ENCODE assay signal across 16 mouse cellular contexts in the genomic region with DNA sequence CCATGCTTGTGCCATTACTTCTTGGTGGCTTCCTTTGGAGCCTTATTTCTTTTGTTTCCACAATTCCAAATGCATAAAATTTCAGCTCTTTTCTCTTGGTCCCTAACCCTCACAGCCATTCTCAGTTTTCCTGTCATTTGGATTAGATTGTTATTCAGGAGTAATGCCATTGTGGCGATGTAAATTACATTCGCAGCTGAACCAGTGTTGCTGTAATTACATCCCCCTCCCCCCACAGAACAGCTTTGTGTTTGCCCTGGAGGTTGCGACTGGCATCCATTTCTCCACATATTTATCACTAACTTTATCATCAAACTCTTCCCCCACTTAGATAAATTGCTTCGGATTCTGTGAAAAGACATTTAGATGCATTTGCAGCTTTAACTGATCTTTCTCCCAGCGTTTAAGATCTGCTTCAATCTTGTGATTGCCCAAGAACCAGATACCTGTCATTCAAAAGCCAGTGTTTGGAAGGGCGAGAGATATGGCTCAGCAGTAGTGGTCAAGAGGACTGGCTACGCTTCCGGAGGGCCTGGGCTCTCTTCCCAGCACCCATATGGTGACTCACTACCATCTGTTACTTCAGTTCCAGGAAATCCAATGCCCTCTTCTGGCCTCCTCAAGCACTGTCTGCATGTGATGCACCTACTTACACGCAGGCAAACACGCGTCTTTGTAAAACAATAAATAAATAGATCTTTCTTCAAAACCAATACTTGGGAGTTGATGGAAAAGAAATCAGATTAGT. TPM values are rescaled to one million over a fixed set of nuclear protein-coding genes. Genes with fewer than 3 reads are reported as not detected.
DNase-seq lines count a peak whose midpoint lies in the region; ATAC-seq and TF ChIP-seq lines count a peak whose summit lies in the region.
"Had no signal": no experiment of that assay in that cellular context is flagged by ENCODE, and none has a peak within 500 bp of the region (broad histone marks: within the 10 kb centered on the region; RNA-seq: fewer than 3 reads in every experiment).

No protein-coding gene starts in this region.

- no peaks in the 10 kb centered on the region for H3K9me3 ChIP-seq in forebrain, postnatal 0 days (ENCODE audit: low read length)
- H3K9me3 ChIP-seq in midbrain, postnatal 0 days (ENCODE audit: low read length) = no peaks in the 10 kb centered on the region
- H3K9me3 ChIP-seq: limb, embryonic 10.5 days; liver, embryonic 12.5 days had no signal

- no peak overlapping the region for H3K9ac ChIP-seq in forebrain, postnatal 0 days
- no peak overlapping the region for H3K9ac ChIP-seq in midbrain, postnatal 0 days (replicated peaks; ENCODE audit: low read length, poor library complexity, severe bottlenecking)
- H3K9ac ChIP-seq: liver, embryonic 12.5 days had no signal

- H3K4me2 ChIP-seq in forebrain, postnatal 0 days (ENCODE audit: low read depth) = no peak overlapping the region
- no peak overlapping the region for H3K4me2 ChIP-seq in midbrain, postnatal 0 days (ENCODE audit: low read depth, low read length, poor library complexity, severe bottlenecking)
- H3K4me2 ChIP-seq: heart, embryonic 11.5 days; liver, embryonic 12.5 days had no signal

- intact Hi-C loops in left cerebral cortex, postnatal 4 days (cut with DNase I) = no loop called here

- no peak for TF ChIP-seq CTCF in forebrain, postnatal 0 days (IDR thresholded peaks at IDR 0.05; ENCODE audit: low read depth)
- no peak for TF ChIP-seq CTCF in midbrain, postnatal 0 days (IDR thresholded peaks at IDR 0.05)
- TF ChIP-seq CTCF in lung, adult 2 months (IDR thresholded peaks at IDR 0.05; ENCODE audit: insufficient read depth, low read length) = no peak

- no peak overlapping the region for H3K4me3 ChIP-seq in forebrain, postnatal 0 days (ENCODE audit: low read depth, low read length)
- no peak overlapping the region for H3K4me3 ChIP-seq in midbrain, postnatal 0 days (ENCODE audit: low read depth, low read length)
- H3K4me3 ChIP-seq in lung, adult 2 months (replicated peaks; ENCODE audit: extremely low read depth, low read depth, low read length) = no peak overlapping the region
- H3K4me3 ChIP-seq: limb, embryonic 10.5 days; liver, embryonic 12.5 days had no signal

- no peaks in the 10 kb centered on the region for H3K36me3 ChIP-seq in forebrain, postnatal 0 days (ENCODE audit: insufficient read depth)
- no peaks in the 10 kb centered on the region for H3K36me3 ChIP-seq in midbrain, postnatal 0 days (ENCODE audit: insufficient read depth, low read length)
- H3K36me3 ChIP-seq: limb, embryonic 10.5 days; liver, embryonic 12.5 days had no signal

- ATAC-seq in forebrain, postnatal 0 days = peak; percentile 66
- no peak for ATAC-seq in midbrain, postnatal 0 days (ENCODE audit: low FRiP score)
- ATAC-seq: liver, embryonic 12.5 days had no signal

- 48% methylated on average over 11 of the region's 11 CpGs for WGBS in forebrain, postnatal 0 days
- 64% methylated on average over 11 of the region's 11 CpGs for WGBS in midbrain, postnatal 0 days
- 76% methylated on average over 11 of the region's 11 CpGs for WGBS in lung, adult 2 months

- H3K4me1 ChIP-seq in forebrain, postnatal 0 days (ENCODE audit: insufficient read depth) = no peaks in the 10 kb centered on the region; the same call in 1 of the 2 replicates
- H3K4me1 ChIP-seq in midbrain, postnatal 0 days (ENCODE audit: insufficient read depth, low read length) = no peaks in the 10 kb centered on the region
- H3K4me1 ChIP-seq in lung, adult 2 months (ENCODE audit: control insufficient read depth, insufficient read depth, low read length) = no peaks in the 10 kb centered on the region
- H3K4me1 ChIP-seq: limb, embryonic 10.5 days had no signal

- no peak for TF ChIP-seq POLR2A in lung, adult 2 months (IDR thresholded peaks at IDR 0.05; ENCODE audit: borderline replicate concordance, extremely low read depth, low read depth, low read length)

- DNase-seq in left cerebral cortex, postnatal 4 days = peak; percentile 21
- no peak for DNase-seq in left cerebral cortex, adult 18-20 months (ENCODE audit: low spot score in 2 of 2)
- peak; percentile 54 for DNase-seq in NIH3T3 (ENCODE audit: low read depth)
- DNase-seq in forebrain, postnatal 0 days = peak; percentile 27
- peak; percentile 27 for DNase-seq in midbrain, postnatal 0 days (ENCODE audit: low spot score)
- no peak for DNase-seq in lung, postnatal 25 days (ENCODE audit: low spot score)
- DNase-seq in lung, adult 2 months = no peak
- no peak for DNase-seq in kidney, postnatal 36 days
- DNase-seq: cerebellum, adult 11 months; heart, postnatal 36 days; kidney, adult 11 months; kidney, postnatal 25 days; layer of hippocampus, postnatal 36 days had no signal

- no peaks in the 10 kb centered on the region for H3K27me3 ChIP-seq in forebrain, postnatal 0 days (ENCODE audit: insufficient read depth, low read length)
- H3K27me3 ChIP-seq in midbrain, postnatal 0 days (ENCODE audit: insufficient read depth, low read length) = no peaks in the 10 kb centered on the region

- 0 out of 2 replicates have a peak overlapping the region, but pooled peaks have one; percentile 15 for H3K27ac ChIP-seq in forebrain, postnatal 0 days (ENCODE audit: low read depth, low read length)
- H3K27ac ChIP-seq in midbrain, postnatal 0 days (ENCODE audit: low read depth, low read length) = no peak overlapping the region
- H3K27ac ChIP-seq: limb, embryonic 10.5 days; liver, embryonic 12.5 days had no signal

RNA-seq across cellular contexts. Expression of gene Cnot6, which starts 26.3 kb away (rescaled TPM):
- 10 to 100 TPM; 86.2 to 89.2 TPM for total RNA-seq in left cerebral cortex, postnatal 4 days (2021)
- total RNA-seq in left cerebral cortex, adult 18-20 months (2021) = 10 to 100 TPM; 50.2 to 56.0 TPM
- 45.4 and 63.9 TPM in 2 replicates for total RNA-seq in forebrain, postnatal 0 days (2014; rRNA removed)
- 19.4 and 31.9 TPM in 2 replicates for polyA plus RNA-seq in forebrain, postnatal 0 days (2015; fragmentation: Nextera tagmentation; extraction: Ambion mirVana)
- total RNA-seq in midbrain, postnatal 0 days (2014; rRNA removed) = 28.9 and 53.1 TPM in 2 replicates
- 21.7 and 26.9 TPM in 2 replicates for polyA plus RNA-seq in midbrain, postnatal 0 days (2015; fragmentation: Nextera tagmentation; extraction: Ambion mirVana)
- 9.5 and 15.3 TPM in 2 replicates for polyA plus RNA-seq in lung, adult 2 months (2012; rRNA removed)

RNA-seq across cellular contexts. Expression of gene Gfpt2, which starts 55.1 kb away (rescaled TPM):
- total RNA-seq in left cerebral cortex, postnatal 4 days (2021) = 10 to 100 TPM; 13.0 to 13.7 TPM
- 1 to 10 TPM; 5.0 to 6.7 TPM for total RNA-seq in left cerebral cortex, adult 18-20 months (2021)
- 5.0 and 5.5 TPM in 2 replicates for total RNA-seq in forebrain, postnatal 0 days (2014; rRNA removed)
- polyA plus RNA-seq in forebrain, postnatal 0 days (2015; fragmentation: Nextera tagmentation; extraction: Ambion mirVana) = 6.5 and 7.4 TPM in 2 replicates
- 3.1 and 6.0 TPM in 2 replicates for total RNA-seq in midbrain, postnatal 0 days (2014; rRNA removed)
- 3.9 and 4.3 TPM in 2 replicates for polyA plus RNA-seq in midbrain, postnatal 0 days (2015; fragmentation: Nextera tagmentation; extraction: Ambion mirVana)
- polyA plus RNA-seq in lung, adult 2 months (2012; rRNA removed) = 7.0 and 8.8 TPM in 2 replicates

Comparison
In these comparisons a context has a peak if more than half of its experiments do, and no peak if none do; other contexts are left out.
1. DNase-seq: peak in left cerebral cortex, postnatal 4 days (single experiment), NIH3T3 (single experiment), forebrain, postnatal 0 days (single experiment) and midbrain, postnatal 0 days (single experiment); none in left cerebral cortex, adult 18-20 months (0 of 2), lung, postnatal 25 days (single experiment), lung, adult 2 months (single experiment) and kidney, postnatal 36 days (0 of 2).